Mouse (Mus musculus) urinary bladder, postnatal 25 days (tissue): ENCODE data around the gene Gm8232.
"Not testable (repeated sequence)": the region's sequence is repeated elsewhere in the genome, so short reads cannot be mapped to it uniquely, and the experiment has no call there.

Experiments used
- DNase-seq: peaks from one replicate; pipeline ENCODE4 v3.0.0; 2022; ENCODE audit warnings: low spot score

Gm8232 gene

GRCm38 (mm10) chr14:44433335-44433734 lies at the start of gene Gm8232:
TSS of gene Gm8232 (plus strand) at chr14:44433635.
- not testable (repeated sequence) for DNase-seq

DNA sequence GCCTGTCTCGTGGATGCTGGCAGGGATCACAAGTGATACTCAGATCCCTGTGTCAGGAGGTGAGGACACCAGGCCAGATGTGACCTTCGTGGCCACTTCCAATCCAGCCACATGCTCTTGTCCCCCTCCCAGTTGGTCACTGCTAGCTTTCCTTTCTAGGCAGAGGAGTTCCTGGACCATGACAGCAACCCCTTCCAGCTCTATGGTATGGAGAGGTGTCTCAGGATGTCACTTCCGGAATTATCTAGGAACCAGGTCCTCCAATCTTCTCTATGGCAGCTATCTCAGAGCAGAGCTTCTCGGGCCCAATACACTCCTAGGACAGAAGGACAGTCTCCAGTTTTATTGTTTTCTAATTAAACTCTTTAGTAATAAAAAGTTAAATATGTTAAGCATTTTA lies 49.2 kb upstream of the Gm8232 start:
- DNase-seq: not testable (repeated sequence)

DNA sequence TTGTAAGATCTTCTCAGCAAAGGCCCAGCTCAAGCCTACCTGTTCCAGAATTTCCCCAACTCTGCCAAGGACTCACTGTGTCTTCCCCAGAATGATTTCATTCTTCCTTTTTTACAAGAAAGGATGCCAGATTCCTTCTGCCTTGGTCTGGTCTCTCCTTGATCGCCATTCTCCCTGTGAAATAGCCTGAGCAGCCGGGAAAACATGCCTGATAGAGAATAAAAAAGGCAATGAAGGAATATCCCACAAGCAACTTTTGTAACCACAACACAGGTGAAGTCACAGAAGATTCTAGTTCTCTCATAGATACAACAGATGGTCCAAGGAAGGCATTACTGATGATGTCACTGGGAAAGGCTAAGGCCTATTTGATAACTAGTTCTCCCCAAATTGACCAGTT lies 22.8 kb upstream of the Gm8232 start, which contains the start of gene Gm3371:
Gene Gm3371 (minus strand): TSS at position 101 of the 400 bp plus-strand sequence.
- DNase-seq: not testable (repeated sequence)
